Mouse (Mus musculus) frontal cortex, adult (tissue): Measurements from ENCODE around the gene Gm49380.
A peak's percentile ranks its signal among the peaks of the same experiment; 100 is the strongest.

Source experiments
- ATAC-seq: cut with Nextera tagmentation; 2 replicates; pipeline ENCODE4 v1.9.2; 2017; ENCODE audit warnings: mild to moderate bottlenecking, moderate library complexity, mixed read lengths; ENCODE audit not compliant: low TSS enrichment

Gene Gm49380

GRCm38 (mm10) chr9:44113105-44113789 is at the start of gene Gm49380, which contains the start of gene Rnf26:
TSS of gene Gm49380 (minus strand) at chr9:44113500.
TSS of gene Rnf26 (minus strand) at chr9:44113517.
- peak; percentile 97 for ATAC-seq

- ATAC-seq, result no peak
Observed at GRCm38 (mm10) chr9:44159886-44160285, 46.6 kb upstream of the Gm49380 start.

- ATAC-seq, result no peak
Observed at GRCm38 (mm10) chr9:44147290-44147689, 34.0 kb upstream of the Gm49380 start.

- ATAC-seq, result no peak
Observed at GRCm38 (mm10) chr9:44144718-44145060, 31.4 kb upstream of the Gm49380 start.

- ATAC-seq, result peak; percentile 68; the same call in 1 of the 2 replicates
Observed at GRCm38 (mm10) chr9:44144023-44144717, 30.9 kb upstream of the Gm49380 start.

GRCm38 (mm10) chr9:44143421-44143820 is 30.1 kb upstream of the Gm49380 start:
- no peak for ATAC-seq

GRCm38 (mm10) chr9:44141951-44142350 is 28.7 kb upstream of the Gm49380 start:
- no peak for ATAC-seq

GRCm38 (mm10) chr9:44137846-44138245 is 24.5 kb upstream of the Gm49380 start:
- no peak for ATAC-seq

GRCm38 (mm10) chr9:44135731-44136411 is 22.6 kb upstream of the Gm49380 start:
- no peak for ATAC-seq

GRCm38 (mm10) chr9:44134851-44135730 is 21.8 kb upstream of the Gm49380 start:
- ATAC-seq, result no peak

GRCm38 (mm10) chr9:44134101-44134850 is 21.0 kb upstream of the Gm49380 start, which contains the start of gene Mcam:
TSS of gene Mcam (plus strand) at chr9:44134469.
- ATAC-seq, result no peak

GRCm38 (mm10) chr9:44133287-44133686 is 20.0 kb upstream of the Gm49380 start:
- no peak for ATAC-seq

- no peak for ATAC-seq
Observed at GRCm38 (mm10) chr9:44132200-44132599, 18.9 kb upstream of the Gm49380 start.

- ATAC-seq, result no peak
Observed at GRCm38 (mm10) chr9:44131276-44131590, 17.9 kb upstream of the Gm49380 start.

GRCm38 (mm10) chr9:44130581-44131275 is 17.4 kb upstream of the Gm49380 start:
- ATAC-seq, result no peak

GRCm38 (mm10) chr9:44130034-44130433 is 16.7 kb upstream of the Gm49380 start:
- 0 out of 2 replicates have a peak, but pooled peaks have one; percentile 8 for ATAC-seq

GRCm38 (mm10) chr9:44129633-44130032 is 16.3 kb upstream of the Gm49380 start:
- ATAC-seq, result no peak

GRCm38 (mm10) chr9:44127351-44127801 is 14.1 kb upstream of the Gm49380 start:
- ATAC-seq, result no peak

- no peak for ATAC-seq
Observed at GRCm38 (mm10) chr9:44126746-44127145, 13.4 kb upstream of the Gm49380 start.
